Mouse (Mus musculus): ENCODE data around the gene Dbp. TPM values are rescaled to one million over a fixed set of nuclear protein-coding genes. Genes with fewer than 3 reads are reported as not detected.
"Not testable (repeated sequence)": the region's sequence is repeated elsewhere in the genome, so short reads cannot be mapped to it uniquely, and the experiment has no call there.

Dbp gene
- total RNA-seq (2021): 100 to 1,000 TPM in 1 of 2 experiments, 10 to 100 TPM in 1; 66.2 to 147 TPM

DNA sequence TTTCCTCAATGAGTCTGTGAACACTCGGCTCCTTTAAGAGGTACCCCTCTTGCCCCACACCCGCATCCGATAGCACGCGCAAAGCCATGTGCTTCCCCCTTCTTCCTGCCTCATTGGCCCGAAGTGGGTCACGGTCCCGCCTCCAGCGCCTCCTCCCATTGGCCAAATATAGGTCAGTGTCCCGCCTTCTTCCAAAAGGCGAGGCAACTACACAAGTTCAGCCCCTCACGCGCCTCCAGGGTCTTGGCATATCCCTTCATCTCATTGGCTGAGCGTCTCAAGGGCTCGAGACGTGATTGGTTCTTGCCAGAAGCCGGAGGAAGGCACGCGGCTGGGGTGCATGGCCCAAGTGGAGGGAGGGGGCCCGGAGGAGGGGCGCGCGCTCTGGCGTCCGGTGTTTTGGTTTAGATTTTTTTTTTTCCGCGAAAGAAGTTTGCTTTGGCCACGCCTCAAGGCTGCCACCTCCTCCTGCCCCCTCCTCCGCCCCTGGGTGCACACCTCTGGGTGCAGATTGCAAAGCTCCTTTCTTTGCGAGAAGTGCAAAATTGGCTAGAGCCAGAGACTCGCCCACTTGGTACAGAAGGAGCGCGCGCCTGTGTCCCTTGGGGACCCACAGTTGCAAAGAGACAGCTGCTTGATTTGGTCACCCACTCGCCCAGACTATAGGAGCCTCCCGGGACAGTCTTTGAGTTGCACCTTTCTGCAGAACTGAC lies at the start of gene Dbp:
Gene Dbp (plus strand): TSS at position 359 of the 713 bp plus-strand sequence.
- DNase-seq (ENCODE audit: low spot score in 2 of 2): peak; percentile 100
- intact Hi-C loops (cut with DNase I): loop anchor here (10.0 kb wide), 1 partner anchor 240 kb away; the partner anchor contains the start of gene Bax

- no peak for DNase-seq (ENCODE audit: low spot score in 2 of 2)
- intact Hi-C loops (cut with DNase I): no loop called here
These were observed 44.0 kb upstream of the Dbp start for GRCm38 (mm10) chr7:45660746-45661478.

DNA sequence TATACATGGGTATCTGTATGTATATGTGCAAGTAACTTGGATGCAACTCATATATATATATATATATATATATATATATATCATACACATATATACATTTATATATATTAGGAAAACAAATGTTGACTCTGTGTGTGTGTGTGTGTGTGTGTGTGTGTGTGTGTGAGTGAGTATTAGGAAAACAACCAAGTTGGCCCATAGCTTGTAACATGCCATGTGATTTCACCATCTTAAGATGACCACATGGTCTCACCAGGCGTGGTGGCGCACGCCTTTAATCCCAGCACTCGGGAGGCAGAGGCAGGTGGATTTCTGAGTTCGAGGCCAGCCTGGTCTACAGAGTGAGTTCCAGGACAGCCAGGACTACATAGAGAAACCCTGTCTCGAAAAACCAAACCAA lies 43.2 kb upstream of the Dbp start:
- DNase-seq (ENCODE audit: low spot score in 2 of 2); intact Hi-C loops (cut with DNase I): not testable (repeated sequence)

- intact Hi-C loops (cut with DNase I): no loop called here
- DNase-seq (ENCODE audit: low spot score in 2 of 2): no peak
These were observed 39.4 kb upstream of the Dbp start for GRCm38 (mm10) chr7:45665303-45666138.

DNA sequence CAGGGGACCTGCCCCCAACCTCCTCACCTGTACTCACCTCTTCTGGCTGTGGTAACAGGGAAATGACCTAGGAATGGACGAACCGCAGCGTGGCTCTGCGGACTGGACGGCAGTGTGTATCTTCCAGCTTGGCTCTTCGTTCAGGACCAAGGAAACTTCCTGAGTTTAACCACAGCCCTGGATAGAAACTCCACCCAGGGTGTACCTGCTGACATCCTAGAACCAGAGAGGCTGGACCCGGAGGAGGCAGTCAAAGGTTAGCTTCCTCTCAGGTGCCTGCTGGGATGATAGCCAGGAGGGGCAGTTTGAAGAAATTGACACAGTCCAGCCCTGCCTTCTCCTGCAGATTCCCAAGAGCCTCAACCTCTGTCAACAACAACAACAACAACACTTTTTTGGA lies 38.7 kb upstream of the Dbp start, which contains the start of gene Fut2:
Gene Fut2 (minus strand): TSS at position 234 of the 400 bp plus-strand sequence.
- intact Hi-C loops (cut with DNase I): no loop called here
- DNase-seq (ENCODE audit: low spot score in 2 of 2): no peak

GRCm38 (mm10) chr7:45667761-45668160 lies 37.1 kb upstream of the Dbp start:
- intact Hi-C loops (cut with DNase I): no loop called here
- DNase-seq (ENCODE audit: low spot score in 2 of 2): peak in 1 of 2 experiments; percentile 33

DNA sequence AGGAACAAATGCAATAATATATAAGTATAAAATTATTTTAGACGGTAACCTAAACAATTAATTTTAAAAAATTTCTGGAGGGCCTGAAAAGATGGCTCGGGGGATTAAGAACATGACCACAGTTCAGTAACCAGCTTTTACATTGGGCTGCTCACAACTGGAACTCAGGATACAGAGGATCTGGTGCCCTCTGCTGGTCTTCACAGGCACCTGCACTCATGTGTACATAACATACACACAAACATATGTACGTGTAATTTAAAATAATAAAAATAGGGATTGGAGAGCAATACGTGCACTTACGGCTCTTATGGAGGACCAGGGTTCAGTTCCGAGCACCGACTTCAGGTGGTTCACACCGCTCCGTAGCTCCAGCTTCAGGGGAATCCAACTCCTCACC lies 36.0 kb upstream of the Dbp start:
- DNase-seq (ENCODE audit: low spot score in 2 of 2): no peak
- intact Hi-C loops (cut with DNase I): no loop called here

GRCm38 (mm10) chr7:45677627-45678295 lies 27.1 kb upstream of the Dbp start:
- intact Hi-C loops (cut with DNase I): no loop called here
- DNase-seq (ENCODE audit: low spot score in 2 of 2): no peak

- intact Hi-C loops (cut with DNase I): no loop called here
- no peak for DNase-seq (ENCODE audit: low spot score in 2 of 2)
These were observed 26.4 kb upstream of the Dbp start for GRCm38 (mm10) chr7:45678513-45678912.

GRCm38 (mm10) chr7:45679966-45680621 lies 24.8 kb upstream of the Dbp start:
- DNase-seq (ENCODE audit: low spot score in 2 of 2): no peak
- intact Hi-C loops (cut with DNase I): loop anchor here (5.0 kb wide), 2 partner anchors 73 to 88 kb away; no protein-coding TSS in a partner anchor

DNA sequence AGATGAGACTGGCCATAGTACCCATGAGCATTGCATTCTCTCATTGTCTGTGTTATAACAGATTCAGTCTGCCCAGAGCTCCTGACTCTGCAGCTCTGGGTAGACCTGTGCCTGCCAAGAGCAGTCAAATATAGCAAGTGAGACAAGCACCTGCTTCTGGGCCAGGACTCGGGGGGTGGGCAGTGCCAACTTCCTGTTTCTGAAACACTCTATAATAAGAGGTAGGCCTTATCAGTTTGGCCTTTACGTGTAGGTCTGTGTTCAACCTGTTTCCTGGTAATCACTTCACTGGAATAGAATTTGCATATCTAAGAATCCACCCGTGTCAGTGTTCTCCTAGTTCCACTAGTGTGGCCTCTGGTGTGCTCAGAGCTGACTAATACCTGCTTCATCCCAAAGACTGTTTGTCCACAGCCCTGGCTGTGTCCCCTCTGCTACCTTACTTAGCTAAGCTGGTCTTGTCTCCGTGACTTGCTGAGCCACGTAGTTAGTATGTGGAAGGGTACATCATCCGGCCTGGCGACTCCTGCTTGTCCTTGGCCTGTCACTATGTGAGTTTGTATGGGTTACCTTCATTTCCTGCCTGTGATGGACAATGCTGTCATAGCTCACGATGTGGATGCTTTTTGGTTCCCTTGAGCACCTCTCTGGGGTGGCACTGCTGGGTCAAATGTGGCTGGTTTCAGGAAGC lies 23.7 kb upstream of the Dbp start:
- DNase-seq (ENCODE audit: low spot score in 2 of 2): no peak
- intact Hi-C loops (cut with DNase I): loop anchor here (5.0 kb wide), 2 partner anchors 74 to 89 kb away; no protein-coding TSS in a partner anchor

GRCm38 (mm10) chr7:45682144-45683126 lies 22.5 kb upstream of the Dbp start:
- peak; percentile 82 to 89 for DNase-seq (ENCODE audit: low spot score in 2 of 2)
- intact Hi-C loops (cut with DNase I): loop anchor here (5.0 kb wide), 2 partner anchors 75 to 90 kb away; no protein-coding TSS in a partner anchor

DNA sequence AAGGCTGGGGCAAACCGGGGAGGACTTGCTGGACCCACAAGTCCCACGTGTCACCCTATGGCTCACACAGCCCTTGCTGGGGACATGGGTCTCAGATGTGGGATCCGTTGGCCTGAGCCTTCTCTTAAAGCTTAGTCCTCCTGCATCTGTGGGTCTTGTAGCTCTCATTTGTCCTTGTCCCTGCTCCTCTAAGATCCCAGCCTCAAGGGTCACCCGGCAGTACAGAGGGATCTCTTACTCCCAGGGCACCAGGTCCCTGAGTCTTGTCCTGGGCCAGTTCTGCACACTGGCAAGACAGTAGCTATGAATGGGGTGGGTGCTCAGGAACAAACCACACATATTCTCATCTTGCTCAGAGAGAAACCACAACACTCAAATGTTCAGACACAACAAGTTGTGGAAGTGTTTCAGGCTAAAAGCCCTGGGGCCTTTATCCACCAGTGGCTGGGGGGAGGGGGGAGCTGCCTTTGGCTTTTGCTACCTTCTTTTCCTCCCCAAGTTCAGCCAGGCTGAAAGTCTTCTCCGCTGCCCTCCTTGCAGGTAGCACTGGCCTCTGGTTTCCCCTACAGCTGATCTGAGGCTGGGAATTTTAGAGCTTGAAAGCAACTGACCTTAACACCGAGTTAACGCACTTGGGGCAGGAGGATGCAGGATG lies 21.4 kb upstream of the Dbp start, which contains the start of gene Ntn5:
Gene Ntn5 (plus strand): TSS at position 627 of the 655 bp plus-strand sequence.
- no peak for DNase-seq (ENCODE audit: low spot score in 2 of 2)
- intact Hi-C loops (cut with DNase I): loop anchor here (5.0 kb wide), 2 partner anchors 76 to 91 kb away; no protein-coding TSS in a partner anchor

DNA sequence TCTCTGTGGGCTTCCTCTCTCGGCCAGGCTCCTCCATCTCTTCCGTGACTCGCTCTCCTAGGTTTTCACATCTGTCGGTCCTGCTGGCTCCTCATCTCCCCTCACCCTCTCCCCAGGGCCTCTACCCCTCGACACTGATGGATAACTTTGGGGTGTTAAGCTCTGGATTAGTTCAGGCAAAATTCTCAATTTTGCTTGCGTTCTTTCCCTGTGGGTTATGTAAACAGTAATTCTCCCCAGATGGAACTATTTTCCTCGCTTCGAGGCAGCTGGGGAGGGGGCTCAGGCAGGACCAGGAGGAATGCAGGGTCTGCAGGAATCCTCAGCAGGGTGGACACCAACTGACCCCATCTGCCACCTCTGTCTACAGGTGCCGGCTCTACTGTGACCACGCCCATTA lies 19.1 kb upstream of the Dbp start:
- intact Hi-C loops (cut with DNase I): no loop called here
- DNase-seq (ENCODE audit: low spot score in 2 of 2): no peak

- intact Hi-C loops (cut with DNase I): no loop called here
- DNase-seq (ENCODE audit: low spot score in 2 of 2): no peak
These were observed 18.0 kb upstream of the Dbp start for GRCm38 (mm10) chr7:45686841-45687240.

DNA sequence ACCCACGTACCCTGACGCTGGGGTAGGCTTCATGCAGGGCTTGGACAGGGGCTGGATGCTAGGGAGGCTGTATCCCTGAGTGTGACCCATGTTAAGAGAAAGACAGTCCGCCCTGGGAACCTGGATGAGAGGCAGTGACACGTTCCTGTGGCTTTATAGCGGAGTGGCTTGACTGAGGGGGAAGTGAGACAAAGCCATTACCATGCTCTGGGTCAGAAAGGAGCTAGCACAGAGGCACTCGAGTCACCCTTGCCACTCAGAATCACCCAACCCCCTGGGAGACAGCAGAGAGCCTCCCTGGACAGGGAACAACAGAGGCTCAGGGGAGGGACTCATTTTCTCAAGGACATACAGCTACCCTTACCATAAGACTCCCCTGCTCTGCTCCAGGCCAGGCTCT lies 15.8 kb upstream of the Dbp start:
- intact Hi-C loops (cut with DNase I): no loop called here
- DNase-seq (ENCODE audit: low spot score in 2 of 2): no peak
